Mouse (Mus musculus): Measurements from ENCODE around the gene Gm49361.

- TF ChIP-seq CTCF (IDR thresholded peaks at IDR 0.05; ENCODE audit: low read depth, low read length) = no peak
- no peak for TF ChIP-seq TAL1 (conservative IDR thresholded peaks at IDR 0.05; ENCODE audit: low read depth, low read length)
These were observed 16.5 kb downstream of the Gm49361 start for GRCm38 (mm10) chr14:57729364-57729763.

Data from G1E (cell line).